Mouse (Mus musculus) right cerebral cortex, postnatal 10 days (tissue): ENCODE measurements around the gene Haghl.
A peak's percentile ranks its signal among the peaks of the same experiment; 100 is the strongest.

Experiments used
- DNase-seq, 2 experiments: peaks; one replicate each; pipeline ENCODE4 v3.0.0; 2021; ENCODE audit warnings: low spot score in 2 of 2

The Haghl gene

DNA sequence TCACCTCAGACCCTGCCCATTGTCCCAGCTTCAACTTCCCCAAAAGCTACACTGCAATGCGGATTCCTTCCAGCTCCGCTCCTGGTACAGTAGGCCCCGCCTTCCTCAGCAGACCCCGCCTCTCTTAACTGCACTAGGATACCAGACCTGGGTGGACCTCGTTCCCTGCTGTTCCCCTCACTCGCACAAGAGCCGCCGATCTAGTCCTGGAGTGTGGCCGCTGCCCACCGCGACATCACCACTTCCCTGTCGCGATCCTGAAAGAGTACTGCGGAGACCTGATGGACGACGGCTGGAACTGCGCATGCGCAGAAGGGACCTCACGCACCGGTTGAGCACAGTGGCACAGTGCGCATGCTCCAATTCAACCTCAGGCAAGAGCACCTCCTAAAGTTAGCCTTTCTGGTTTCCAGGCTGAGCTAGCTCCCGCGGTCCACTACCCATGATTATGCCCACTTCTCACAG is at the start of gene Haghl:
Gene Haghl, minus strand, starts transcription at position 393 of the 465 bp plus-strand sequence.
- DNase-seq: peak; percentile 97 to 98

DNA sequence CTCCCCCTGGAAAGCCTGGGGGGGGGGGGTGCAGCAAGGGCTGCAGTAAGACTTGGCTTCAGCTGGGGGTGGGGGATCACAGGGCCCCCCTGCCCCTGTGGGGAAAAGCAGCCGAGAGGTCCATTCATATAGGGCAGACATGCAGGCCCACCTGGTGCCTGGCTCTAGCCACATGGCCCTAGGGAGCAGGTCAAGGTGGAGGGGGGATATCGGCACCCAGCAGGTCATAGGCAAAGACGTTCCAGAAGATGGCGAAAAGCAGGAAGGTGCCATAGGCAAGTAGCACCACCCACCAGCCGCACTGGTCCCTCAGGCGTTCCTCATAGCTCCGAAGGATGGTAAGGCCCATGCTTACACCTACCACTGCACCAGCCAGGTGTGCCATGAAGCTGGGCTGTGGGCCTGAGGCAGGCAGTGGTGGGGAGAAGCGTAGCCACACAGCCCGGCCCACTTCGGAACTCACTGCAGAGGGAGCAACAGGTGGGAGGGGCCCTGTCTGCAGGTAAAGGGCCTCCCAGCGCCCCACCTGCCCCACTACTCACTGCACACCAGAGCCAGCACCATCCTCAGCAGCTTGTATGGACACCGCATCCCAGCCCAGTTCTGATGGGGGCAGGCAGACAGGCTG is 49.2 kb upstream of the Haghl start:
- peak in 1 of 2 experiments; percentile 61 for DNase-seq

DNA sequence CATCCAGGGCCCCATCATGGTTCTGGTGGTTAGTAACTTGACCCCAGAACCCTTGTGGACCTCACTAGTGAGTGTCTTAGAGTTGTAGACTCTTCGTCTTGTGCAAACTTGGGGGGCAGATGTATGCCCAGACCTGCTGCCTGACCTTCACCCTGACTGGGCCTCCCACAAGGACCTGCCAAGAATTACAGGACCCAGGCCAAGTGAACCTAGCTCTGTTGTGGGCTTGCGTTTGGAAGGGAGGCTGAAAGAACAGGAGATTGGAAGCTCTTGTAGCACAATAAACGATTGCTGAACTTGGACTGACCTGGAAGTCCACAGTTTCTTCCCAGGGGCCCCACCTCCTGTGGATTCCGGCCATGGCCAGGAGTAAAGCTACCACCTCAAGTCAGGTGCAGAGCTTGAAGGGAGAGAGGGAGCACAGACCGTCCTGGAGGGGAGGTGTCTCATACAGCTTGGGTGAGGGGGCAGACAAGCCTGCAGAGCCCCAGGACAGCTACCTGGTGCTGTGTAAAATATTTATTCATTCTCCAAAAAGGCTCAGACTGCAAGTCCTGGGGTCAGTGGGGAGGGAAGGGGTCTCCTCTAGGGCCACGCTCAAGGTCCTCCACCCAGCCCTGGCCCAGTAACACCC is 48.6 kb upstream of the Haghl start:
- DNase-seq: no peak

DNA sequence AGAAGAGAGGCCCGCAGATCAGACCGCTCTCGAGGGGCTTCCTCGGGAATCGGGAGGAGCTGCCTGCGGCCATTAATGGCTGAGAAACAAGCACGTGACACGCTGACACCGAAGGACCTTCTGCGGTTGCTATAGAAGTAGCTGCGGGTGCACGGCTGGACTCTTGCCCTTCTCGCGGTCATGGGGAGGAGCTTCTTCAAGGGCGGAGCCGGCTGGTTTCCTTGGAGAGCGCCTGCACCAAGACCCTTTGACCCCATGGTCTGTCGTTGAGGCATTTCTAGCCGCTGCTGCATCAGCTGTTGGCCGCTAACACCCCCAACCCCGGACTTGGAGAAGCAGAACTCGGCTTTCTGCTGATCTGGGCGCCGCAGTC is 47.8 kb upstream of the Haghl start, which contains the start of gene Stub1:
Gene Stub1, minus strand, starts transcription at position 114 of the 373 bp plus-strand sequence.
- peak; percentile 90 to 94 for DNase-seq

DNA sequence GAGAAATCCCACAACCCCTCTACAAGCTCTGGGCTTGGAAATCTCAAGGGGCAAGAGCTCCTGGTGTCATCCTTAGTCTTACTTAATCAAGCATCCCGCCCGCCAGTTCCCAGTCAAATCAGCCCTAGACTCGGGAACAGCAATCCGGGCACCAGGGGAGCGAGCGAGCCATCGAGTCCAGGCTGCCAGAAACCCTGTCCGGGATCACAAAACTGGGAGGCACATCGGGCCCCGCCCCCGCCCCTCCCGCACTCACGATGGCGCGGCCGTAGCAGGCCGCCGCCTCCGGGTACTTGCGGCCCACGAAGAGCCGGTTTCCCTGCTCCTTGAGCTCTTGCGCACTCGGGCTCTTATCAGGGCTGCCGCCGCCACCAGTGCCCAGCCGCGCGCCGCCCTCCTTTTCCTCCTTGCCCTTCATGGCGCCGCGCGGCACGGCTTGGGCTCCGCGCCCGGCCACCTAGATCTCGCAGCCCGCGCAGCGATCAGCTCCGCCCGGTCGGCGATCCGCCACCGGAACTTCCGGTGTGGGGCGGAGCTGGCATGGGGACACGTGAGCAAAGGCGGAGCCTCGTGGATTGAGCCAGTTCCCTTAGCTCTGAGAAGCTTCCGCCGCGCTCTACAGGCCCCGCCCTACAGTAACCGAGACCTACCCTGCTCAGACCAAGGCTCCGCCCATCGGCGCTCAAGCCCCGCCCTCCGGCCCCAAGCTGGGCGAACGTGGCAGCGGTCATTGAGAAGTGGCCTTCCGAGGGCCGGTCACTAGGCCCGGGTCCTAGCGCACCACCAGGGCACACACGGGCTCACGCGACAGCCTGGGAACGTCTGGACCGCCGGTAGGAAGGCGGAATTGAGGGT is 47.2 kb upstream of the Haghl start:
- peak; percentile 99 for DNase-seq

DNA sequence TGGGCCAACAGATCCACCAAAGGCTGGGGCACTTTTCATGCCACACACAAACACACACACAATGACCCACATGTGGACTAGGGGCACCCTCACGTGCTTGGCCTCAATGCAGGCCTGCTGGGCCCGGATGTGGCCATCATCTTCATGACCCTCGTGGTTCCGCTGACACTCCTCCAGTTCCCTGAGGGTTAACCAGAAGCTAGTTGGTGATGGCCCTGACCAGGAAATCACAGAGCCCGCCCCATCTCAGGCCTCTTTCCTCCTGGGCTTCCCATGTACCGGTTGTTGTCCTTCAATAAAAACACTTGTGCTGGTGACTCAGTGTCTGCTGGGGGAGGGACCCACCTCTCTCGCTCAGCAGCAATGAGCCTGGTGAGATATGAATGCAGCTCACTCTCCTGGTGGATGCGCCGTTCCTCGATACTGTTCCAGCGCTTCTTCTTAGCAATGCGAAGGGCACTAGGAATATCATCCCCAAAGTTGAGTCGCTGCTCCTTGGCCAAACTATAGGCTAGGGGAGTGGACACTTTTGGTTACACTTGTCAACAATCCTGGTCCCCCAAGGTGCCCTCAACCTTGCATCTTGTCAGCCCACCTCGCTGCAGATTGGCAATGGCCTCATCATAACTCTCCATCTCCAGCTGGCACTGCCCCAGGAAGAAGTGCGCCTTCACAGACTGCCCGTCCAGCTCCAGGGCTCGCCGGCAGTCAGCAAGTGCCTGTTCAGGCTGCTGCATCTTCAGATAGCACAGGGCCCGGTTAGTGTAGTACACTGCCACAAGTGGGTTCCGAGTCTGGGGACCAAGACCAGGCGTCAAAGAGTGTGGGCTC is 46.2 kb upstream of the Haghl start:
- DNase-seq: peak in 1 of 2 experiments; percentile 72

DNA sequence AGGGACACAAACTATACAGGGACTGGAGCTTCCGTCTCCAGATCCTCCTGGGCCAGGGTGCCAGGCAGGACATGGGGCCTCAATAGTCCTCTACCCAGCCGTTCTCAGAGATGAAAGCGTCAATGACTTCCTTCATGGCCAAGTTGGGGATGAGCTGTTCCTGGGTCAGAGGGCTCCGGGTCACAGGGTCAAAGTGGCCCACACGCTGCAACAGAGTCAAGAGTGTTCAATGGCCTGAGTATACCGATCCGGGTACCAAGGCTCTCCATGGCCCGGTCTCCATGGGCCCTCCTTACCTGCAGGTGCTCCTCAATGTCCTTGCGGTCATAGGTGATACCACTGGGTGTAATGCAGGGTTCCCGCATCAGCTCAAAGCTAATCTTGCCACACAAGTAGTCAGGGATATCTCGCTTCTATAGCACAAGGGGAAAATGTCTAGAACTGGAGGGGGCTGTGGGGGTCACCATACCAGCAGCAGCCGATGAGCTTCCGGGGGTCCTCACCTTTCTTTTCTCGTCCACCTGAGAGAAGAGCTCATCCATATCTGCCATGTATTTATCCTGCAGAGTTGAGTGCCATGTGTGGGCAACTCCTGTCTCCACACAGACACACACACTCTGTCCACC is 45.4 kb upstream of the Haghl start:
- DNase-seq: peak in 1 of 2 experiments; percentile 61

DNA sequence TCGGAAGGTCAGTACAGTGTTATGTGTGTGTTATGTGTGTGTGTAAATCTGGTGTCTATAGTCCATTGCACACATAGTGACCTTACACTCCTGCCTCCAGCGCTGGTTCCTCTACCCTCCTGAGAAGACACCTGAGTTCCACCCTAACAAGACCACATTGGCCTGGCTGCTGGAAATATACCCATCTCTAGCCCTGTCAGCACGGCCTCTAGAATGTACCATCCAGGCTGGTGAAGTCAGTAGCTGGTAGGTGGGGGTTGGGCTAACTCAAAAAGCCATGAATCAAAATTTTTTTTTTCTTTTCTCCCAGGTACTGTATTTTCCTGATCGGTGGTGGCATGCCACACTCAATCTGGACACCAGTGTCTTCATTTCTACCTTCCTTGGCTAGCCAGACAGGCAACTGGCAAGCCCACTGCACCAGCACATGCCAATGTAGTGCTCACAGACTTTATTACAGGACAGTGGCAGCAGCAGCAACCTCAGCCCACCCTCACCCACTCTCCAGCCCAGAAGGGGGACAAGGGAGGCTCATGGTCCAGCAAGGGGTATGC is 44.8 kb upstream of the Haghl start:
- no peak for DNase-seq

DNA sequence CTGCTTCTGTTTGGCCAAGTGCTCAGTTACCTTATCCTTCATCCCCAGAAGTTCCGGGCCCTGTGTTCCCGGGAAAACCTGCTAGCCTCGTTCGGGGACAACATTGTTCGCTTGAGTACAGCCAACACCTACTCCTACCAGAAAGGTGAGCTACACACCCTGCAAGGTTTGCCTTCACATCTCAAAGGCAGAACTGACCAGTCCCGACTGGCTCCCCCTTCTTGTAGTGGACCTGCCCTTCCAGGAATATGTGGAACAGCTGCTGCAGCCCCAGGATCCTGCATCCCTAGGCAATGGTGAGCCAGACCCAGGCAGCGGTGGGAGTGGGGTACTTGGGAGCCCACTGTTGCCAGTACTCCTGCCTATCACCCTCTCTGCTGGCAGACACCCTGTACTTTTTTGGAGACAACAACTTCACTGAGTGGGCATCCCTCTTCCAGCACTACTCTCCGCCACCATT is 44.1 kb upstream of the Haghl start:
- peak in 1 of 2 experiments; percentile 32 for DNase-seq

DNA sequence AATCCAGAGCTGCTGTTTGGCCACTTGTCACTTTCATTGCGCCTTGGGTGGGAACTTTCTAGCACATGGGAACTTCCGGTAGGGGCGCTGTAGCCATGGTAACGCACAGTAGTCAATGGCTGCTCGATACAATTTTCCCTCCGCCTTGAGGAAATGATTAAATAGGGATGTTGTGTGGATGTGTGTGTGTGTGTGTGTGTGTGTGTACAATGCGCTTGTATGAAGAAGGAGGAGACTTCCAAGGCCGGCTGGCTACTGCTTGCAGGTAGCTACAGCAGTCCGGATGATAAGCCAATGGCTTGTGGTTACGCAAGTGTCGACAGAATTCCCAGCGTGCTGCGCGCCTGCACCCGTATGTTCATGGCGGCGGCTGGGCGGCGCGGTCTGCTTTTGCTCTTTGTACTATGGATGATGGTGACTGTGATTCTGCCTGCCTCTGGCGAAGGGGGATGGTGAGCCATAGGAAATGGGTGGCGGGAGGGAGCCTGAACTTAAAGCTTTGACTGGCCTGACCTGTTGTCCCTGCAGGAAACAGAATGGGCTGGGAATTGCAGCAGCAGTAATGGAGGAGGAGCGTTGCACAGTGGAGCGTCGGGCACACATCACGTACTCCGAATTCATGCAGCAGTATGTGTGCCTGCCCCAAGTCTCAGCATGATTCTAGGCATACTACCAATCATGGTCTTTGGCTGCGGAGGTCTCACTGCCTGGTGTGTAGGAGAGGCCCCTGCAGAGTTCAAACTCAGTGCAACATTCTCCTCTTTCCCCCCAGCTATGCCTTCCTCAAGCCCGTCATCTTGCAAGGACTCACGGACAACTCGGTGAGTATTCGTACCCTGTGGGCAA is 43.5 kb upstream of the Haghl start, which contains the start of gene Jmjd8:
Gene Jmjd8, plus strand, starts transcription at position 156 of the 846 bp plus-strand sequence.
- DNase-seq: peak; percentile 90 to 93

DNA sequence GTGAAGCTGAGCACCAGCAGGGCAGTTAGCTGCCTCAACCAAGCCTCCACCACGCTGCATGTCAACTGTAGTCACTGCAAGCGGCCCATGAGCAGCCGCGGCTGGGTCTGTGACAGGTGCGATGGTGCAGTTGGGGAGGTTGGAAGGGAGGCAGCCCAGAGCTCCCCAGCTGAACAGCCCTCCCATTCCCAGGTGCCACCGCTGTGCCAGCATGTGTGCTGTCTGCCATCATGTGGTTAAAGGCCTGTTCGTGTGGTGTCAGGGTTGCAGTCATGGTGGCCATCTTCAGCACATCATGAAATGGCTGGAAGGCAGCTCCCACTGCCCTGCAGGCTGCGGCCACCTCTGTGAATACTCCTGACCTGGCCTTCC is 42.7 kb upstream of the Haghl start:
- peak in 1 of 2 experiments; percentile 40 for DNase-seq

DNA sequence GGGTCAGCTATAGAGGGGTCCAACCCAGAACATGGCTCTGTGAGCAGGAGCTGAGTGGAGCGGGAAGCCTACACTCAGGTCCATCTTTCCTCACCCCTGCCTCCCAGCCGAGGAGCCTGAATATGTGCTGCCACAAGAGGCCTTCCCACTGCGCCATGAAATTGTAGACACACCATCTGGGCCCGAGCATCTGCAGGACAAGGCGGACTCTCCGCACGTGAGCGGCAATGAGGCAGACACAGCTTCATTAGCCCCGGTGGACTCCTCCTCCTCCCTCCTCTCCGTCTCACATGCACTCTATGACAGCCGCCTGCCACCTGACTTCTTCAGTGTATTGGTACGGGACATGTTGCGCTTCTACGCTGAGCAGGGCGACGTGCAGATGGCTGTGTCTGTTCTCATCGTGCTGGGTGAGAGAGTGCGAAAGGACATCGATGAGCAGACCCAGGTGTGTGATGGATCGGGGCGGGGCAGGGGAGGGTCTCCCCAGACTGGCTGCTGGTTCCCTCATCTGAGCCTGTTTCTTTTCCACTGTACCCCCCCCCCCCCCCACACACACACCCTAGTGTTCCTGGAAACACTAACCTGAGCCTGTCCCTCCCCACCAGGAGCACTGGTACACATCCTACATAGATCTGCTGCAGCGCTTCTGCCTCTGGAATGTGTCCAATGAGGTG is 42.2 kb upstream of the Haghl start:
- no peak for DNase-seq

DNA sequence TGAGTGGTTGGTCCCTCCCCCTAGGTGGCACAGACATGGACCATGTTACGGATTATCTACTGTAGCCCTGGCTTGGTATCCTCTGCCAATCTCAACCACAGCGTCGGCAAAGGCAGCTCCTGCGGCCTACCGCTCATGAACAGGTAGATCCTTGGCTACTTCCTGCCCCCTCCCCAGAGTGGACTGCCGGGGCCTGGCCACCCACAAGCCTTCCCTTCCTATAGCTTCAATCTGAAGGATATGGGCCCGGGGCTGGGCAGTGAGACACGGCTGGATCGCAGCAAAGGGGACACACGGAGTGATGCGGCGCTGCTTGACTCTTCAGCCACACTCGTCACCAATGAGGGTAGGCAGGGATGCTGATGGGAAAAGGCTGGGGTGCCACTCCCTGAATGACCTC is 41.5 kb upstream of the Haghl start:
- peak in 1 of 2 experiments; percentile 23 for DNase-seq

DNA sequence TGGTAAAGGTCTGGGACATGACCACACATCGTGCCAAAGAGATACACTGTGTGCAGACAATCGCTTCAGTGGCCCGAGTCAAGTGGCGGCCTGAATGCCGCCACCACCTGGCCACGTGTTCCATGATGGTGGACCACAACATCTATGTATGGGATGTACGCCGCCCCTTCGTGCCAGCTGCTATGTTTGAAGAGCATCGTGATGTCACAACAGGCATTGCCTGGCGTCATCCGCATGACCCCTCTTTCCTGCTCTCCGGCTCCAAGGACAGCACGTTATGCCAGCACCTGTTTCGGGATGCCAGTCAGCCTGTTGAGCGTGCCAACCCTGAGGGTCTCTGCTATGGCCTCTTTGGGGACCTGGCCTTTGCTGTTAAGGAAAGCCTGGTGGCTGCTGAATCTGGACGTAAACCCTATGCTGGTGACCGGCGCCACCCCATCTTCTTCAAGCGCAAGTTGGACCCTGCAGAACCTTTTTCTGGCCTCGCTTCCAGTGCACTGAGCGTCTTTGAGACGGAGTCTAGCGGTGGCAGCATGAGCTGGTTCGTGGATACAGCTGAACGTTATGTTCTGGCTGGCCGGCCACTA is 40.6 kb upstream of the Haghl start:
- peak in 1 of 2 experiments; percentile 27 for DNase-seq

DNA sequence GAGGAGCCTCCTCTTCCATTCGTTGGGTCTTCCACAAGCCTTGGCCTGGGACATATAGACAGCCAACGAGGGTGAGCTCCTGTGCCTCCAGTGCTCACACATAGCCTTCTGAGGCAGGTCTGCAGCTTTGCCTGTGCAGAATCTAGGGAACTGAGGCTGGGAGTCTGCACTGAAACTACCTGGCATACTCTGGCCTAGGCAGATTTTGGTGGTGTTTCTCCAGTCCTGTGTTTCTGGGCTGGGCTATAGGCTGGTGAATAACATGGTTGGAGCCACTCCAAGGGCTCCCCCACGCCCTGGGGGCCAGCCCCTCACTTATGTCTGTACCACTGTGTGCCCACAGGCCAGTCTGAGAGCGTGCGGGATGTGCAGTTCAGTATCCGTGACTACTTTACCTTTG is 39.8 kb upstream of the Haghl start:
- DNase-seq: no peak

DNA sequence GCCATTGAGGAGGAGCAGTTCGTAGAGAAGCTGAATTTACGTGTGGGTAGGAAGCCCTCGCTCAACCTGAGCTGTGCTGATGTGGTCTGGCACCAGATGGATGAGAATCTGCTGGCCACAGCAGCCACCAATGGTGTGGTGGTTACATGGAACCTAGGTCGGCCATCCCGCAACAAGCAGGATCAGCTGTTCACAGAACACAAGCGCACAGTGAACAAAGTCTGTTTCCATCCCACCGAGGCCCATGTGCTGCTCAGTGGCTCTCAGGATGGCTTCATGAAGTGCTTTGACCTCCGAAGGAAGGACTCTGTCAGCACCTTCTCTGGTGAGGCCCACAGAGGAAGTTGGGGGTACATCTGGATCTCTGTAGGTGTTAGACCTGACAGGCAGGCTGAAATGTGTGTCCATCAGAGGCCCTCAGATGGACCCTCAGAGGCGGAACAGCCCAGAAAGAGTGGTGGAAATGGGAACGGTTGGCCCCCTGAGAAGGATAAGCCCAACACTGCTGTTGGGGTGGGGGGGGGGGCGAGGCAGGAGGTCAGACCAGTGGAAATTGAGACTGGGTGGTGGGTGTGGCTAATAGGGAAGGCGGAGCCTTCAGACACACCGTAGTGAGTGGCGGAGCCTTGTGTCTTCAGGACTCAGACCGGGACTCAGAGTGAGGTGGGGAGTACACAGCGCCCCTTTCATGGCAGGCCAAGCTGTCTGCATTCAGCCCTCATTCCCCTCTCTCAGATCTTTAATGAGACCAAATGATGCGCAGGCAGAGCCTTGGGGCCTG is 39.1 kb upstream of the Haghl start:
- DNase-seq: no peak

DNA sequence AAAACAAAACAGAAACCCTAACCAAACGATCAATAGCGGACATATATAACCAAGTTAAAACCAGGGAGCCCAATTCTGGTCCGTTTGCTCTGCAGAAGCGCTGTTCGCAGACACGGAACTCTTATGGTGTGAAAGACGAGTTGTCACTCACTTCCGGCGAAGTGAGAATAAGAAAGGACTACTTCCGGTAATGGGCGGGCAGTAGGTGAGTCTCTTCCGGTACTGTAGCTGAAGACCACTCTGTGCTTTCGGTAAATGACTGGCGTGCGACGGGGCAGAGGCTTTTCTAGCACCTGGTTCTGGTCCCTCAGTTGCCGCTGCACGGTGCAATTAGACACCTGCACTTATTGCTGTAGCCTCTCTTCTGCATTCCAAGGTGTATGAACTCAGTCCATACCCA is 38.0 kb upstream of the Haghl start, which contains the start of gene Wdr24:
Gene Wdr24, plus strand, starts transcription at position 176 of the 400 bp plus-strand sequence.
- peak; percentile 89 to 90 for DNase-seq
